Comparison of ENCODE assay signal across 23 mouse cellular contexts in genomic region chr8:26608001-26608400, GRCm38 (mm10).
DNase-seq lines count a peak whose midpoint lies in the region; ATAC-seq lines count a peak whose summit lies in the region.
"Had no signal": no experiment of that assay in that cellular context is flagged by ENCODE, and none has a peak within 500 bp of the region (broad histone marks: within the 10 kb centered on the region; RNA-seq: fewer than 3 reads in every experiment).

No protein-coding gene starts in this region.

- ATAC-seq in frontal cortex, adult (ENCODE audit: low TSS enrichment) = peak; percentile 97
- ATAC-seq: activated CD4-positive, CD25-positive, alpha-beta regulatory T cell, adult 4 months; CD4-positive, CD25-positive, alpha-beta regulatory T cell, adult 4 months; forebrain, embryonic 14.5 days; Patski had no signal

- DNase-seq in frontal cortex, postnatal 10 days (ENCODE audit: low spot score in 2 of 2) = no peak
- DNase-seq in heart, adult 11 months = peak; percentile 16
- no peak for DNase-seq in heart, postnatal 10 days
- peak; percentile 16 to 25 for DNase-seq in left cerebral cortex, adult 9 months (ENCODE audit: low spot score in 2 of 2)
- no peak for DNase-seq in left cerebral cortex, adult 18-20 months (ENCODE audit: low spot score in 2 of 2)
- DNase-seq in brain, adult 2 months (ENCODE audit: low read depth, low spot score) = peak; percentile 73
- DNase-seq in natural killer cell, adult 2 months (ENCODE audit: low spot score in 2 of 2) = no peak
- DNase-seq: adrenal gland, adult 8-10 months; adrenal gland, postnatal 14 days; adrenal gland, postnatal 36 days; B cell, adult 2 months; cerebellum, adult 11 months; cerebellum, adult 18-20 months; cerebellum, adult 8-10 months; cerebellum, adult 9-11 months; cerebellum, postnatal 14 days; cerebellum, postnatal 36 days; embryo, embryonic 11 days had no signal

- intact Hi-C loops in heart, postnatal 10 days (cut with DNase I) = no loop called here

Comparison
In these comparisons a context has a peak if more than half of its experiments do, and no peak if none do; other contexts are left out.
1. DNase-seq: peak in heart, adult 11 months (single experiment), left cerebral cortex, adult 9 months (2 of 2) and brain, adult 2 months (single experiment); none in frontal cortex, postnatal 10 days (0 of 2), heart, postnatal 10 days (0 of 2), left cerebral cortex, adult 18-20 months (0 of 2) and natural killer cell, adult 2 months (0 of 2).